Mouse (Mus musculus) lung, postnatal 0 days (tissue): ENCODE measurements around the gene Adamts7.

ENCODE experiments used
- CTCF ChIP-seq: IDR thresholded peaks from 2 replicates; pipeline ENCODE4 v1.5.1; 2016; ENCODE audit warnings: antibody characterized with exemption, mild to moderate bottlenecking
- EP300 ChIP-seq: IDR thresholded peaks from 2 replicates; pipeline ENCODE4 v1.6.1; 2016; ENCODE audit warnings: antibody characterized with exemption, mild to moderate bottlenecking, control low read depth

- no peak for TF ChIP-seq CTCF
- TF ChIP-seq EP300, result peak; percentile 60
Measured at GRCm38 (mm10) chr9:90226081-90226741, 63.3 kb downstream of the Adamts7 start.
